Mouse (Mus musculus): Measurements from ENCODE around the gene Wwtr1. TPM values are rescaled to one million over a fixed set of nuclear protein-coding genes. Genes with fewer than 3 reads are reported as not detected.

The Wwtr1 gene
- polyA plus RNA-seq, 1 experiment from 2014 or later = 20.4 TPM

DNA sequence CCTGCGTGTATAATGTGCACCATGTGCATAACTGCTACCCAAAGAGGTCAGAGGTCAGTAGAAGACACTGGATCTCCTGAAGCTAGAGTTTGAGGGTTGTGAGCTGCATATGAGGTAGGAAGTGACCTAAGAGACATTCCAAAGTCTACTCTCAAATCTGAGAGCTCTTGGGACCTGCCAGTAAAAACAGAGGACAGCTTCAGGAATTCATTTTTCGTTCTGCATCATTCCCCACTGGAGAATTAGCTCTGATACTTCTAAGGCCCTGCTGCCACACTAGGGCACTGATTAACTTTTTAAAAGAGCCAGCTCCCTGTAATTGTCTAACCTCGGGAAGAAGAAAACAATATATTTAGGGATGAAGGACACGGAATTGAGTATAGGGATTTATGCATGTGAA lies 53.8 kb downstream of the Wwtr1 start:
- Histone ChIP-seq H3K36me3 (ENCODE audit: control insufficient read depth, insufficient read depth, low read length) (no peaks in the 10 kb centered on the region), H3K27ac (ENCODE audit: low read depth) (no peak overlapping the region), H3K9me3 (ENCODE audit: control insufficient read depth, low read length) (0 out of 2 replicates have a peak, but pooled peaks cover 2% of the 10 kb centered on the region), H3K4me2 (ENCODE audit: low read length) (no peak overlapping the region), H3K4me1 (replicated peaks; ENCODE audit: control insufficient read depth, insufficient read depth, low read length) (no peaks in the 10 kb centered on the region), H3K9ac (ENCODE audit: low read length) (no peak overlapping the region), H3K27me3 (replicated peaks; ENCODE audit: control insufficient read depth, insufficient read depth, low read length) (no peaks in the 10 kb centered on the region), H3K4me3 (ENCODE audit: low read depth, low read length) (no peak overlapping the region)
- DNase-seq (ENCODE audit: low spot score) (no peak), ATAC-seq (replicated peaks; ENCODE audit: low FRiP score, low TSS enrichment, low read depth) (no peak)
- 88% methylated on average over 4 of the region's 4 CpGs for WGBS

DNA sequence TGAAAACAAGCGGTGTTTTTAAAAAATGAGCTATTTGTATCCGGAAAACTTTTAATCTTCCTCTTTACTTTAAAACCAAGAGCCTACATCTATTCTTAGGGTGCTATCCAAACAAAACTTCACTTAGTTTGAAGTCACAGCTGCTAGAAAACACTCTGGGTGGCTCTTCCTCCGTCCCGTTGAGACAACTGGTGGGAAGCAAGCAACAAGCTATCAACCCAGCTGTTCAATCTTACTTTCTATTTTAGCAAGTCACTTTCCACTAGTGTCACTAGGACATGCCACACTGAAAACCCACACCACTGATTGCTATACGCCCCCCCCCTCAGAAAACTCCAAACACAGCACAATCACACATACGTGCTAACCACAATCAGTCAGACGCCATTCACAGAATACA lies 55.7 kb downstream of the Wwtr1 start:
- ATAC-seq (replicated peaks; ENCODE audit: low FRiP score, low TSS enrichment, low read depth) (no peak), DNase-seq (ENCODE audit: low spot score) (no peak)
- WGBS = 78% methylated on average over 7 of the region's 7 CpGs
- no peak overlapping the region for H3K27ac ChIP-seq (ENCODE audit: low read depth)
- no peak overlapping the region for H3K4me3 ChIP-seq (ENCODE audit: low read depth, low read length)
- no peak overlapping the region for H3K4me2 ChIP-seq (ENCODE audit: low read length)
- no peaks in the 10 kb centered on the region for H3K36me3 ChIP-seq (ENCODE audit: control insufficient read depth, insufficient read depth, low read length)
- H3K9ac ChIP-seq (ENCODE audit: low read length) = no peak overlapping the region
- H3K27me3 ChIP-seq (replicated peaks; ENCODE audit: control insufficient read depth, insufficient read depth, low read length) = no peaks in the 10 kb centered on the region
- H3K9me3 ChIP-seq (ENCODE audit: control insufficient read depth, low read length) = no peaks in the 10 kb centered on the region
- H3K4me1 ChIP-seq (replicated peaks; ENCODE audit: control insufficient read depth, insufficient read depth, low read length) = no peaks in the 10 kb centered on the region

- no peak for ATAC-seq (replicated peaks; ENCODE audit: low FRiP score, low TSS enrichment, low read depth)
- H3K4me3 ChIP-seq (ENCODE audit: low read depth, low read length) = no peak overlapping the region
- no peak overlapping the region for H3K4me2 ChIP-seq (ENCODE audit: low read length)
- H3K4me1 ChIP-seq (replicated peaks; ENCODE audit: control insufficient read depth, insufficient read depth, low read length) = peaks cover 14% of the 10 kb centered on the region
- H3K9ac ChIP-seq (ENCODE audit: low read length) = no peak overlapping the region
- H3K27me3 ChIP-seq (replicated peaks; ENCODE audit: control insufficient read depth, insufficient read depth, low read length) = no peaks in the 10 kb centered on the region
- 79% methylated on average over 4 of the region's 4 CpGs for WGBS
- H3K27ac ChIP-seq (ENCODE audit: low read depth) = no peak overlapping the region
- no peaks in the 10 kb centered on the region for H3K36me3 ChIP-seq (ENCODE audit: control insufficient read depth, insufficient read depth, low read length)
- H3K9me3 ChIP-seq (ENCODE audit: control insufficient read depth, low read length) = no peaks in the 10 kb centered on the region
- DNase-seq (ENCODE audit: low spot score) = no peak
Observed at GRCm38 (mm10) chr3:57516146-57516545, 59.6 kb downstream of the Wwtr1 start.

GRCm38 (mm10) chr3:57515044-57515443 lies 60.7 kb downstream of the Wwtr1 start:
- H3K4me3 ChIP-seq (ENCODE audit: low read depth, low read length) = no peak overlapping the region
- DNase-seq (ENCODE audit: low spot score) (no peak), ATAC-seq (replicated peaks; ENCODE audit: low FRiP score, low TSS enrichment, low read depth) (no peak)

GRCm38 (mm10) chr3:57511816-57512586 lies 63.7 kb downstream of the Wwtr1 start:
- no peak overlapping the region for H3K4me3 ChIP-seq (ENCODE audit: low read depth, low read length)
- DNase-seq (ENCODE audit: low spot score) (no peak), ATAC-seq (replicated peaks; ENCODE audit: low FRiP score, low TSS enrichment, low read depth) (no peak)

More at GRCm38 (mm10) chr3:57515044-57515443, 60.7 kb downstream of the Wwtr1 start:
- H3K9ac ChIP-seq (ENCODE audit: low read length) = no peak overlapping the region
- no peak overlapping the region for H3K27ac ChIP-seq (ENCODE audit: low read depth)
- H3K4me2 ChIP-seq (ENCODE audit: low read length) = no peak overlapping the region
- peaks cover 14% of the 10 kb centered on the region for H3K4me1 ChIP-seq (replicated peaks; ENCODE audit: control insufficient read depth, insufficient read depth, low read length)
- H3K9me3 ChIP-seq (ENCODE audit: control insufficient read depth, low read length) = no peaks in the 10 kb centered on the region
- no peaks in the 10 kb centered on the region for H3K36me3 ChIP-seq (ENCODE audit: control insufficient read depth, insufficient read depth, low read length)
- H3K27me3 ChIP-seq (replicated peaks; ENCODE audit: control insufficient read depth, insufficient read depth, low read length) = no peaks in the 10 kb centered on the region
- 96% methylated on average over 7 of the region's 7 CpGs for WGBS

GRCm38 (mm10) chr3:57509945-57510675 lies 65.6 kb downstream of the Wwtr1 start:
- WGBS = 61% methylated on average over 7 of the region's 7 CpGs
- ATAC-seq (replicated peaks; ENCODE audit: low FRiP score, low TSS enrichment, low read depth) = no peak
- Histone ChIP-seq H3K9me3 (ENCODE audit: control insufficient read depth, low read length) (no peaks in the 10 kb centered on the region), H3K36me3 (ENCODE audit: control insufficient read depth, insufficient read depth, low read length) (no peaks in the 10 kb centered on the region), H3K4me1 (replicated peaks; ENCODE audit: control insufficient read depth, insufficient read depth, low read length) (peaks cover 14% of the 10 kb centered on the region), H3K27ac (ENCODE audit: low read depth) (peak overlapping the region; percentile 2; the same call in 1 of the 2 replicates), H3K4me2 (ENCODE audit: low read length) (no peak overlapping the region), H3K4me3 (ENCODE audit: low read depth, low read length) (no peak overlapping the region), H3K27me3 (replicated peaks; ENCODE audit: control insufficient read depth, insufficient read depth, low read length) (no peaks in the 10 kb centered on the region), H3K9ac (ENCODE audit: low read length) (no peak overlapping the region)
- no peak for DNase-seq (ENCODE audit: low spot score)

More at GRCm38 (mm10) chr3:57511816-57512586, 63.7 kb downstream of the Wwtr1 start:
- no peak overlapping the region for H3K4me2 ChIP-seq (ENCODE audit: low read length)
- no peaks in the 10 kb centered on the region for H3K27me3 ChIP-seq (replicated peaks; ENCODE audit: control insufficient read depth, insufficient read depth, low read length)
- no peaks in the 10 kb centered on the region for H3K9me3 ChIP-seq (ENCODE audit: control insufficient read depth, low read length)
- H3K9ac ChIP-seq (ENCODE audit: low read length) = no peak overlapping the region
- peaks cover 14% of the 10 kb centered on the region for H3K4me1 ChIP-seq (replicated peaks; ENCODE audit: control insufficient read depth, insufficient read depth, low read length)
- no peak overlapping the region for H3K27ac ChIP-seq (ENCODE audit: low read depth)
- 65% methylated on average over 18 of the region's 18 CpGs for WGBS
- H3K36me3 ChIP-seq (ENCODE audit: control insufficient read depth, insufficient read depth, low read length) = no peaks in the 10 kb centered on the region

DNA sequence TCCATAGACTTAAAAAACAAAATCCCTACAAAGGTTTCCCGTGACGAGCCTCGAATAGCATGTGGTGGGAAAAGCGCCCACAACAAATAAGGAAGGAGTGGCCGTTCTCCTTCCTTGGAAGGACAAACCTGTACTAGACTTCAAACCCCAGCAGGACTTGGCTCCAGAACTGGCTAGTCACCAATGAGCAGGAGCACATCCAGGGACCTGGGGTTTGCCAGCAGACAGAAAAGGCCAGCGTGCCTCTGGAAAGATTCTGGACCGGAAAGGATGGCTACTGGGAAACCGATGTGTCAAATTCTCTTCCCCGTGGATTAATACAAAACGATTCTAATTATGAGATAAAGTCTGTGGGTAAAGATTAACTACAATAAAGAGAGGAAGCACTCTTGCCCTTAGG lies 69.7 kb downstream of the Wwtr1 start:
- H3K4me3 ChIP-seq (ENCODE audit: low read depth, low read length) = no peak overlapping the region
- no peaks in the 10 kb centered on the region for H3K9me3 ChIP-seq (ENCODE audit: control insufficient read depth, low read length)
- H3K27ac ChIP-seq (ENCODE audit: low read depth) = no peak overlapping the region
- H3K27me3 ChIP-seq (replicated peaks; ENCODE audit: control insufficient read depth, insufficient read depth, low read length) = no peaks in the 10 kb centered on the region
- 89% methylated on average over 10 of the region's 10 CpGs for WGBS
- no peak overlapping the region for H3K9ac ChIP-seq (ENCODE audit: low read length)
- peaks cover 3% of the 10 kb centered on the region; the same call in 1 of the 2 replicates for H3K36me3 ChIP-seq (ENCODE audit: control insufficient read depth, insufficient read depth, low read length)
- no peak for DNase-seq (ENCODE audit: low spot score)
- ATAC-seq (replicated peaks; ENCODE audit: low FRiP score, low TSS enrichment, low read depth) = no peak
- no peak overlapping the region for H3K4me2 ChIP-seq (ENCODE audit: low read length)
- no peaks in the 10 kb centered on the region; the same call in 1 of the 2 replicates for H3K4me1 ChIP-seq (replicated peaks; ENCODE audit: control insufficient read depth, insufficient read depth, low read length)

GRCm38 (mm10) chr3:57504756-57505155 lies 71.0 kb downstream of the Wwtr1 start:
- Histone ChIP-seq H3K27me3 (replicated peaks; ENCODE audit: control insufficient read depth, insufficient read depth, low read length) (no peaks in the 10 kb centered on the region), H3K4me1 (replicated peaks; ENCODE audit: control insufficient read depth, insufficient read depth, low read length) (no peaks in the 10 kb centered on the region), H3K4me2 (ENCODE audit: low read length) (no peak overlapping the region), H3K9me3 (ENCODE audit: control insufficient read depth, low read length) (no peaks in the 10 kb centered on the region), H3K27ac (ENCODE audit: low read depth) (no peak overlapping the region), H3K9ac (ENCODE audit: low read length) (no peak overlapping the region), H3K36me3 (ENCODE audit: control insufficient read depth, insufficient read depth, low read length) (peaks cover 13% of the 10 kb centered on the region; the same call in 1 of the 2 replicates), H3K4me3 (ENCODE audit: low read depth, low read length) (no peak overlapping the region)
- DNase-seq (ENCODE audit: low spot score) = no peak
- ATAC-seq (replicated peaks; ENCODE audit: low FRiP score, low TSS enrichment, low read depth) = no peak
- 50% methylated on average over 2 of the region's 2 CpGs for WGBS

Measured in intestine, embryonic 14.5 days (tissue).